Mouse (Mus musculus) heart, postnatal 0 days (tissue): ENCODE data around the gene Pard3.

Source experiments
- CTCF ChIP-seq: IDR thresholded peaks from 2 replicates; pipeline ENCODE4 v1.5.1; 2016; ENCODE audit warnings: antibody characterized with exemption, control low read depth, low read depth
- EP300 ChIP-seq: IDR thresholded peaks from 2 replicates; pipeline ENCODE4 v1.6.1; 2016; ENCODE audit warnings: antibody characterized with exemption, low read depth

GRCm38 (mm10) chr8:127055081-127055480 is 8.6 kb upstream of the Pard3 start:
- TF ChIP-seq CTCF (no peak), EP300 (no peak)
